Mouse (Mus musculus): ENCODE results near the gene Pald1.

DNA sequence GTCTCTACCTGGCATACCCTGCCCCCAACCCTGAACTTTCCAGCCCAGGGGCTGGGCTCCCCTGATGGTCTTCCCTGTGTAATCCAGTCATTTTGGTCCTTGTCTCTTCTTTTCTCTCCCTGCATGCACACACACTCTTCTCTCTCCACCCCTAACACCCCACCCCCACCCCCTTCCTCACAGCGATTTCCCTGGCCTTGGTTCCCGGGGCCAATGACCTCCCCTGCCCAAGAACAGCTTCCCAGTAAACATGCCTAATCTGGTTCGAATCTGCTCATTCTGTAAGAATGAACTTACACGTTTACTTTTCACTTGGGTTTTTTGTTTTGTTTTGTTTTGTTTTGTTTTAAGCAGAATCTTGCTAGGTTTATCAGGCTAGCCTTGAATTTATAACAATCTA, 26.4 kb upstream of the Pald1 start:
- TF ChIP-seq CTCF (IDR thresholded peaks at IDR 0.05; ENCODE audit: borderline replicate concordance, insufficient read depth, low read length) = no peak
- TF ChIP-seq POLR2A (IDR thresholded peaks at IDR 0.05; ENCODE audit: low read depth, low read length) = no peak
